Mouse (Mus musculus) naive thymus-derived CD4-positive, alpha-beta T cell, adult 2 months (primary cell): Measurements from ENCODE around the gene Chpf.

Experiments
- DNase-seq: peaks from one replicate; pipeline ENCODE4 v3.0.0-alpha.2; 2011; ENCODE audit warnings: low read depth

Gene Chpf

GRCm38 (mm10) chr1:75440661-75441060 lies 38.4 kb downstream of the Chpf start:
- DNase-seq, result no peak

GRCm38 (mm10) chr1:75438782-75439181 lies 40.3 kb downstream of the Chpf start:
- DNase-seq, result no peak

- peak; percentile 73 for DNase-seq
These were observed 43.4 kb downstream of the Chpf start, which contains the start of gene Gmppa for GRCm38 (mm10) chr1:75435475-75436328. Gene Gmppa (plus strand): TSS chr1:75435930.

DNA sequence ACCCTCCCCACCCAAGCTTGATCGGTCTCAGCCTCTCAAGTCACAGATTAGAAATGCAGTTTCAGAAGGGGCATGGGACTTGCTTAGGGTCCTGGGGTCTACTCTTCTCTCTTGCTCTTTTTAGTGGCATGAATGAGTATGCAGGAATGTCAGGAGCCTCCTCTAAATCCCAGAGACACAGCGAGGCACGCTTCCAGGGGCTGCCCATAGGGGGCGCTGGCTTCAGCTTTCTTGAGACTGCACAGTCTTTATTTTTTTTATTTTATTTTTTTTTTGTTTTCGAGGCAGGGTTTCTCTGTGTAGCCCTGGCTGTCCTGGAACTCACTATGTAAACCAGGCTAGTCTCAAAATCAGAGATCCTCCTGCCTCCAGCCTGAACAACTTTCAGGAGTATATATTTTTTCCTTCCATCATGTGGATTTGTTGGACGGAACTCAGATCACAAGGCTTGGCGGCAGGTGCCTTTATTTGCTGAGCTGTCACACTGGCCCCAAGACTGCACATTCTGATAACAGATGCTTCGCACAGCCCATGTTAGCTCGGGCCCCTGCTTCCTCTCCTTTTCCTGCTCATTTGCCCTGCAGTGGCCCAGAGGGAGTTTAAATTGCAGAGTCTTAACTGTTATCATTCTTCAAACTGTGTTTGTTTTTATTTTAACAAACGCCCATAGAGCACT lies 53.2 kb downstream of the Chpf start:
- DNase-seq, result peak; percentile 53
